Mouse (Mus musculus) heart, postnatal 0 days (tissue): ENCODE data around the gene Supt6. TPM values are rescaled to one million over a fixed set of nuclear protein-coding genes. Genes with fewer than 3 reads are reported as not detected.

ENCODE experiments used
- ATAC-seq: fragments of 200-750 bp; cut with Nextera tagmentation; 2 replicates; pipeline ENCODE4 v1.8.0; 2017; ENCODE audit warnings: low read depth, moderate number of reproducible peaks, moderate library complexity; ENCODE audit not compliant: insufficient read depth
- DNase-seq: peaks from one replicate; pipeline ENCODE4 v3.0.0-alpha.2; 2016; ENCODE audit warnings: low spot score
- H3K27ac ChIP-seq: fragments of 300-500 bp; sonication (generic); 2 replicates; pipeline ENCODE4 v1.5.1; 2014; ENCODE audit warnings: low read depth, mild to moderate bottlenecking
- H3K27me3 ChIP-seq: fragments of 300-500 bp; sonication (generic); 2 replicates; pipeline ENCODE4 v1.6.1; 2014; ENCODE audit warnings: low read length, mixed read lengths; ENCODE audit not compliant: control insufficient read depth, insufficient read depth
- H3K36me3 ChIP-seq: fragments of 300-500 bp; sonication (generic); replicated peaks from 2 replicates; pipeline ENCODE4 v1.6.1; 2014; ENCODE audit warnings: low read length, mixed read lengths; ENCODE audit not compliant: control insufficient read depth, insufficient read depth
- H3K4me1 ChIP-seq: fragments of 300-500 bp; sonication (generic); 2 replicates; pipeline ENCODE4 v1.6.1; 2014; ENCODE audit warnings: antibody characterized with exemption; ENCODE audit not compliant: control insufficient read depth, insufficient read depth
- H3K4me2 ChIP-seq: fragments of 300-500 bp; sonication (generic); 2 replicates; pipeline ENCODE4 v1.6.1; 2014; ENCODE audit warnings: low read depth, mild to moderate bottlenecking, low read length, moderate library complexity
- H3K4me3 ChIP-seq: fragments of 300-500 bp; sonication (generic); 2 replicates; pipeline ENCODE4 v1.5.1; 2014; ENCODE audit warnings: low read depth, low read length
- H3K9ac ChIP-seq: fragments of 300-500 bp; sonication (generic); replicated peaks from 2 replicates; pipeline ENCODE4 v1.6.1; 2014; ENCODE audit warnings: low read depth, low read length, mixed read lengths
- H3K9me3 ChIP-seq: fragments of 300-500 bp; sonication (generic); replicated peaks from 2 replicates; pipeline ENCODE4 v1.6.1; 2016; ENCODE audit warnings: low read length; ENCODE audit not compliant: control insufficient read depth
- CTCF ChIP-seq: IDR thresholded peaks from 2 replicates; pipeline ENCODE4 v1.5.1; 2016; ENCODE audit warnings: antibody characterized with exemption, control low read depth, low read depth
- EP300 ChIP-seq: IDR thresholded peaks from 2 replicates; pipeline ENCODE4 v1.6.1; 2016; ENCODE audit warnings: antibody characterized with exemption, low read depth
- WGBS: fragments of 180-500 bp; shearing (Covaris S2); extraction: QIAGEN DNeasy Blood & Tissue Kit; methylation state at CpG from one replicate; pipeline ENCODE4 v1.1.7; 2014; 5-methylcytosine and 5-hydroxymethylcytosine counted together
- polyA plus RNA-seq: library from polyadenylated mRNA; unstranded; fragments of >200 nt; fragmentation: Nextera tagmentation; extraction: Ambion mirVana; gene quantifications from 2 replicates; pipeline ENCODE4 v1.2.1, GENCODE M21; 2015
- total RNA-seq: library from RNA; depleted of rRNA; stranded (reverse); fragments of >200 nt; gene quantifications from 2 replicates; pipeline ENCODE4 v1.2.3, GENCODE M21; 2014; ENCODE audit warnings: low replicate concordance

The Supt6 gene
- total and polyA plus RNA-seq, 2 experiments from 2014 or later = 7.6 to 12.1 TPM

GRCm38 (mm10) chr11:78207190-78207589 lies 38.6 kb downstream of the Supt6 start:
- no peak for TF ChIP-seq CTCF
- TF ChIP-seq EP300 = no peak
- H3K4me2 ChIP-seq = no peak overlapping the region
- no peaks in the 10 kb centered on the region for H3K9me3 ChIP-seq
- no peak for DNase-seq
- no peaks in the 10 kb centered on the region for H3K4me1 ChIP-seq
- peaks cover 74% of the 10 kb centered on the region for H3K36me3 ChIP-seq
- H3K27me3 ChIP-seq = no peaks in the 10 kb centered on the region
- 89% methylated on average over 7 of the region's 7 CpGs for WGBS
- H3K27ac ChIP-seq = no peak overlapping the region
- H3K9ac ChIP-seq = no peak overlapping the region
- H3K4me3 ChIP-seq = no peak overlapping the region
- ATAC-seq = no peak

DNA sequence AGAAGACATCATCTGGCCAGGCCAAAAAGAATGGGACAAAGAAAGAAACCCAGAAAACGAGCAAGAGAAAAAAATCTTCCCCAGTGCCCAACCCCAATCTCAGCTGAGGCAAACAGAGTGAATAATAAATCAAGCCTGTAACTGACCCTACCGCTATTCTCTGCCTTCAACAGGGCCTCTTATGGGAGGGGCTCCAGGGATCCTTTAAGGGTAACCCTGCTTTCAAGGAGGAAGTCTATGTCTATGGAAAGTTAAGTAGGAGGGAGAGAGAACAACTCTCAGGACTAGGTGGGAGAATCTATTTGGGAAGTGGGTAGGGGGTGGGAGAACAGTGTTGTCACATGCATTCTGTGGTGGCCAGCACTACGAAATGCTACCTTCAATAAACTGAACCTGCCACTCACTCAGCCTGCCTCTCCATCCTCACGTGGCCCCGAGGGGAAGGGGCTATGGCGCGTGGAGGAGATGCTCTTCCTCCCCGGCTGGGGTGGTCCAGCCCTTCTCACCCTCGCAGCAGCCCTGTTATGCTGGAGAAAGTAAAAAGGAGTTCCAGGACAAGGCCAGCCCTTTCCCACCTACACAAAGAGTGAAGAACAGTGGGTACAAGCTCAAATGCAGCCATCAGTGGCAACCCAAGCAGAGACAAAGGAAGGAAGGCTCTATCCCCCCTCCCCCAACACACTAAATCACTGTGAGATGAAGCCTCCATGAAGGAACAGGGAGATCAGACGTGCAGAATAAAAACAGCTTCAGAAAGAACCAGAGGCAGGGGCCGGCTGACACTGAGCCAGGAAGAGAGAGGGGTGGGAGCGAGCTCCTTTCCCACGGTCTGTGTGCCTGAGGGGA lies 40.2 kb downstream of the Supt6 start:
- DNase-seq (no peak), ATAC-seq (no peak)
- Histone ChIP-seq H3K4me2 (no peak overlapping the region), H3K9ac (no peak overlapping the region), H3K27ac (no peak overlapping the region), H3K4me3 (no peak overlapping the region), H3K27me3 (no peaks in the 10 kb centered on the region), H3K4me1 (no peaks in the 10 kb centered on the region), H3K36me3 (peaks cover 60% of the 10 kb centered on the region), H3K9me3 (no peaks in the 10 kb centered on the region)
- no peak for TF ChIP-seq CTCF
- no peak for TF ChIP-seq EP300
- WGBS = 83% methylated on average over 13 of the region's 13 CpGs

DNA sequence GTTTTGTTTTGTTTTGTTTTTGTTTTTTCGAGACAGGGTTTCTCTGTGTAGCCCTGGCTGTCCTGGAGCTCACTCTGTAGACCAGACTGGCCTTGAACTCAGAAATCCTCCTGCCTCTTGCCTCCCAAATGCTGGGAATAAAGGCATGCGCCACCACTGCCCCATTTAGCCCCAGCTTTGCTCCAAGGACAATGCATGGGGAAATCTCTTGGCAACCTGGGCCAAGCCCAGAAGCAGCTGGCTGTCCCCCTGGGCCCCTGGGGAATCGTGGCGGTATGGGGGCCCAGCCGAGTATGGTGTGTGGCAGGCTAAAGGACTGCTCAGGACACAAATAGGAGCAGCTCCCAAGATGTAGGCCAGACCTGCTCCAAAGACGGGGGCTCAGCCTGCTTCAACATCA lies 41.5 kb downstream of the Supt6 start:
- Histone ChIP-seq H3K4me2 (no peak overlapping the region), H3K9me3 (no peaks in the 10 kb centered on the region), H3K4me3 (no peak overlapping the region), H3K36me3 (peaks cover 47% of the 10 kb centered on the region), H3K9ac (no peak overlapping the region), H3K4me1 (no peaks in the 10 kb centered on the region), H3K27me3 (no peaks in the 10 kb centered on the region), H3K27ac (no peak overlapping the region)
- no peak for TF ChIP-seq EP300
- TF ChIP-seq CTCF = no peak
- 66% methylated on average over 6 of the region's 6 CpGs for WGBS
- no peak for DNase-seq
- no peak for ATAC-seq

- H3K4me2 ChIP-seq = no peak overlapping the region
- DNase-seq (no peak), ATAC-seq (no peak)
- TF ChIP-seq CTCF = no peak
- no peak for TF ChIP-seq EP300
- H3K4me3 ChIP-seq = no peak overlapping the region
- H3K27me3 ChIP-seq = no peaks in the 10 kb centered on the region
- H3K4me1 ChIP-seq = no peaks in the 10 kb centered on the region
- WGBS = 91% methylated on average over 3 of the region's 3 CpGs
- H3K27ac ChIP-seq = no peak overlapping the region
- H3K9me3 ChIP-seq = no peaks in the 10 kb centered on the region
- H3K9ac ChIP-seq = no peak overlapping the region
- peaks cover 28% of the 10 kb centered on the region for H3K36me3 ChIP-seq
Measured at GRCm38 (mm10) chr11:78202372-78202771, 43.4 kb downstream of the Supt6 start.

GRCm38 (mm10) chr11:78195101-78195863 lies 50.5 kb downstream of the Supt6 start:
- no peaks in the 10 kb centered on the region for H3K9me3 ChIP-seq
- H3K36me3 ChIP-seq = peaks cover 20% of the 10 kb centered on the region
- WGBS = 47% methylated on average over 23 of the region's 23 CpGs
- no peak overlapping the region; the same call in 1 of the 2 replicates for H3K27ac ChIP-seq
- H3K9ac ChIP-seq = peak overlapping the region; percentile 40
- ATAC-seq (no peak), DNase-seq (no peak)
- peaks cover 6% of the 10 kb centered on the region; the same call in 1 of the 2 replicates for H3K4me1 ChIP-seq
- peak overlapping the region; percentile 55 for H3K4me3 ChIP-seq
- no peak for TF ChIP-seq CTCF
- no peak for TF ChIP-seq EP300
- H3K27me3 ChIP-seq = no peaks in the 10 kb centered on the region
- peak overlapping the region; percentile 69 for H3K4me2 ChIP-seq
